Mouse (Mus musculus) c-Kit-positive CD71-positive TER-119-negative erythroid progenitor cells, embryonic 14.5 days (primary cell): Measurements from ENCODE around the gene Lix1.
"Not testable (repeated sequence)": the region's sequence is repeated elsewhere in the genome, so short reads cannot be mapped to it uniquely, and the experiment has no call there.

Source experiments
- DNase-seq: peaks from one replicate; pipeline ENCODE4 v3.0.0-alpha.2; 2013; ENCODE audit warnings: low read depth

The Lix1 gene

GRCm38 (mm10) chr17:17414206-17414605 lies 11.7 kb downstream of the Lix1 start:
- no peak for DNase-seq

DNA sequence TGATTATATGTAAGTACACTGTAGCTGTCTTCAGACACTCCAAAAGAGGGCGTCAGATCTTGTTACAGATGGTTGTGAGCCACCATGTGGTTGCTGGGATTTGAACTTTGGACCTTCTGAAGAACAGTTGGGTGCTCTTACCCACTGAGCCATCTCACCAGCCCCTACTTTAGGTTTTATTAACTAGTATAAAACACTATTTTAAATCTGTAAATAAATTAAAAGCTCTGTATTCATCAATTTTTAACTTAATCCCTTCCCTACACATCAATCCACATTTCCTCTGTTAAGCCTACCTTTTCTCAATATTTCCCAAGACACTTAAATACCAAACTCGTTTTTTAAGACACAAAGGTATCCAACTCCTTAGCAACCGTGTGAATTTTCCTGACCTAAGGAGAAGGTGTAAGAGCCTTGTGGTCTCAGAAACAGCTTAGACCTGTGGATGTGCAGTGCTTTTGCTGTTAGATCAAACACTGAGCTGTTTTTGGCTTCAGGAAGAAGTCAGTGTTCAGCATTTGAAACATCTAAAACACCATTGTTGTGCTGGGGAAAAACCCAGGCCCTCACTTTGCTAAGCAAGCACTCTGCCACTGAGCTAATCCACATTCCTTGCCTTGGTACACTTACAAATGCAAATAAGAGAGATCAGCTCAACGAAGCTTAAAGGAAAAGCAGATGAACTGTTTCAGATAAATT lies 22.3 kb downstream of the Lix1 start:
- no peak for DNase-seq

DNA sequence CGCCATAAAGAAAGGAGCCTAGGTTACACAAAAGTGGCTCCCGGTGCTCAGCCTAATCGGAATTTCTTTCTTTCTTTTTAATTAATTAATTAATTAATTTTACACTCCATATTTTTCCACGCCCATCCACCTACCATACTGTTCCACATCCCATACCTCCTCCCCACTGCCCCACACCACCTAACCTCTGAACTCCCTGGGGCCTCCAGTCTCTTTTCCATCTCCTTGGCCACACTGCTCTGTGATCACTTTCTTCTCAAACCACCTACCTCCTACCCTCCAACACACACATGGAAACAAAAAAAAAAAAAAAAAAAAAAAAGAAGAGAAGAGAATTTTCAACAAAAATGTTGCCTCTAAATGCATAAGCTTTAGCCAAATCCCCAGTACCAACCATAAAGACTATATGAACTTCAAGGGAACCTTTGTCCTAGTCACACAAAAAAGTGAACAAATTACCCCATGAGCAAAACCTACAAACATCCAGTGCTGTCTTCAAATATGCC lies 22.9 kb downstream of the Lix1 start:
- DNase-seq = no peak

GRCm38 (mm10) chr17:17425906-17426305 lies 23.4 kb downstream of the Lix1 start:
- no peak for DNase-seq

DNA sequence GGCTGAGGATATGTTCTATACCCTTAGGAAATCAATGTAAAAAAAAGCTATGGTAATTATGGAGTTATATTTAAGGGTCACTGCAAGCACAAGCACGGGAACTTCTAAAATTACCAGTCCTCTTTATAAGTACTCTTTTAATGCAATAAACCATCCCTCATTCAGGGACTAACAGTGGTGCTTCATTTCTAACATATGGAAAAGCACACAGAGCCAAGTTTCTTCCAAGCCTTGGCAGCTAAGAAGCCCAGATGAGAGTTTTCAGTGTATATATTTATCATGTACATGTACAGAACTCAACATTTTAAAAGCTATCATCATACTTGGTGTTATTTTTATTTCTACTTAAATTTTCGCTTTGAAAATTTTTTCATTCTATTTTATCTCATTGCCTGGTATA lies 26.4 kb downstream of the Lix1 start:
- DNase-seq = no peak

DNA sequence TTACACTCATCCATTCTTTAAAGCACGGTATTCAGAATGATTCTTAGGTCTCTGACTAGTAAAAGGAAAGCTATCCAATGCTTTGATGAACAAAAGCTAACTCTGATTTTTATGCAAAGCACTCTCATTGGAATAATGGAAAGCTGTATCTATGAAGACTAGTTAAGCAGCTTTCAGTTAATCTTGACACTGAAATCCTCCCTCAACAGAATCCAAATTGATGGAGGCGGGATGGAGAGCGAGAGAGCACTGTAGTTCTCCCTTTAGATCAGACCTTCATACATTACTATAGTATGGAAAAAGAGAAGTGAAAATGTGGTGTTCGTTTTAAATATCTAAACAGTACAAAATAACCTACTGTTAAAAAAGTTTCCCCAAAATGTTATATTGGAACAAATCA lies 31.2 kb downstream of the Lix1 start:
- no peak for DNase-seq

- no peak for DNase-seq
Measured at GRCm38 (mm10) chr17:17438576-17439191, 36.2 kb downstream of the Lix1 start.

DNA sequence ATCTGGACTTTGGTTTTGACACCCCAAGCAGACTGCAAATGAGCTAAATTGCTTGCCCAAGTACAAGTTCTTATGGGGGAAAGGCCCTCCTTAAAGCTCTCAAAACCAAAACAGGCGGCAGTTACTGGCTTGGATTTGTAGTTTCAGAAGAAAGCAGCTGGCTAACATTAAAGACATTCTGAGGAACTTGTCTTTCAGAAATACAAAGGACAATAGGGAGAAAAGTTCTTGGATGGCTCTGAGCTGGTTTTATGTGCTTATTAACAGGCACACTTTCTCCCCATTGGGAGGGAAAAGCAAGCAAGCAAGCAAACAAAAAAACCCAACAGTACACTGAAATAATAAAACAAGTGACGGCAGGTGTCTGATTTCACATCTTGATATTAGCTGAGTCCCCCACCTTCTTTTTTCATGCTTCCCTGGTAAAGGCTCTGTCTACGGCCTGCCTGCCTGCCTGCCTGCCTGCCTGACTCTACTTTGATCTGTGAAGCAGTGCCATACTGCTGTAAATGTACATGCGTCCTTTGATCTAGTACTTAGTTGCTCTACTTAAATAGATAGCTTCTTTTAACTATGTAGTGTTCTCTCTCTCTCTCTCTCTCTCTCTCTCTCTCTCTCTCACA lies 39.5 kb downstream of the Lix1 start:
- DNase-seq = no peak

DNA sequence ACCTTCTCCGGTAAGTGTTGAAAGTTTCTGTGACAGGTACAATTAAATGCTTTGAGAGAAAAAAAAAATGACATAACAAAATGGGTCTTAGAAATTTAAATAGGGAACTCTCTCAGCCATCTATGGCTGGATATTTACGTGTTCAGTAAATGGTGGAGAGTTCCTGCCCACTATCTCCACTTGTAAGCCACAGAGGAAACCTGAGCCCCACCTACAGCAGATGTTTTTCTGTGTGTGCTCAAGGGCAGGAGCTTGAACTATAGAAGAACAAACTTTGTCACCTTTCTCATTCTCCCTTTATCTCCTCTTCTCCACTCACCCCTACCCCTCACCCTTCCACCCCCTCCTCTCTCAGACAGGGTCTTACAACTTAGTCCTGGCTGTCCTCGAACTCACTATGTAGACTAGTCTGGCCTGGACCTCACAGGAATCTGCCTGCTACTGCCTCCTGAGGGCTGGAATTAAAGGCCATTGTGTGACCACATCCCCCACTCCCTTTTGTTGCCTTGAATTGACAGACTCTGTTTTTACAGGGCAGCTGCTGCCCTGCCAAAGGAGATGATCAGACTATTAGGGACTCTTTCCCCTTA lies 41.9 kb downstream of the Lix1 start:
- no peak for DNase-seq

GRCm38 (mm10) chr17:17446683-17447082 lies 44.2 kb downstream of the Lix1 start:
- DNase-seq = no peak

DNA sequence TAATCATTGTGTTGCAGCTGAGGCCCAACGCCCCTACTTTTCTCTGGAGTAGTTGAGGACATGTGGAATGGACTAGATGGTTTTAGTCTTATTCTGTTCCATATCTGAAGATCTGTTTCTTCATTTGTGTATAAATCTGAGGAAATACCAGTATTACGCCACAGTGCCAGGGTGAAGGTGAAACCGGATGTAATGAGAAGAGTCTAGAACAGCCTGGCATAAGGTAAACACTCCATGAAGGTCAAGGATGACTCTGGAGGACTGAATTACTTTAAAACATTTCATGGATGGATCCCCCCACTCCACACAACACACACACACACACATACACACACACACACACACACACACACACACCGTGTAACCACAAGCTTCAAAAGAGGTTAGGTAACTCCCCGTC lies 45.3 kb downstream of the Lix1 start:
- no peak for DNase-seq

GRCm38 (mm10) chr17:17448737-17449440 lies 46.4 kb downstream of the Lix1 start:
- DNase-seq = no peak

DNA sequence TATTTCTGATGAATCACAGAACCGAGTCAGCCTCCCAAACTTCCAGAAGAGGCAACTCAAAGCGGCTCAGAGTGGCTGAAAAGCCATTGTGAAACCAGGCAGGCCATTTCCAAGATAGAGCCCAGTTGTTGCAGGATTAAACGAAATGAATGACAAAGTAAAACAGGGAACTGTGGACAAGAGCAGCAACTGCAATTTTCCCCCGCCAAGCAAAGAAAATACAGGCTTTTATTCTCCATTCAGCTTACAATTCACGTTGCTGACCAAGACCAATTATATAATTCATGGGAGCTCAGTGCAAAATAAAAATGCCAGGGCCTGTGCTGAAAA lies 46.9 kb downstream of the Lix1 start:
- no peak for DNase-seq

GRCm38 (mm10) chr17:17451102-17451501 lies 48.6 kb downstream of the Lix1 start:
- DNase-seq = no peak

DNA sequence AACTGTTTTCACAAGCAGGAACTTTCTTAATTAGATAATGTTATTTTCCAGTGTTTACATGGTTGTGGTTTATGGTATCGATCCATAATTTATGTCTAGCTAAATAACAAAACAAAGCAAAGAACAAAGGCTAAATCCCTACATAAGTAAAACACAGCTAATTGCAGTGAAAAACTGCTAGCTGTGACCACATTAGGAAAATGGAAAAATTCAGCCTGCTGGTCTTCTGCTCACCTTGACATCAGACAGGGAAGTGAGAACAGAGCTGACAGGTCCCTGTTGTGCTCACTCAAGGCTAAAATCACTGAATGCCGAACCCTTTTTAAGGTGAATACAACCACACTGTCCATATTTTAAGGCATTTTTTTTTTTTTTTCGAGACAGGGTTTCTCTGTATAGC lies 50.1 kb downstream of the Lix1 start:
- no peak for DNase-seq

- no peak for DNase-seq
Measured at GRCm38 (mm10) chr17:17454573-17454972, 52.1 kb downstream of the Lix1 start.

- no peak for DNase-seq
Measured at GRCm38 (mm10) chr17:17485789-17486188, 83.3 kb downstream of the Lix1 start.

DNA sequence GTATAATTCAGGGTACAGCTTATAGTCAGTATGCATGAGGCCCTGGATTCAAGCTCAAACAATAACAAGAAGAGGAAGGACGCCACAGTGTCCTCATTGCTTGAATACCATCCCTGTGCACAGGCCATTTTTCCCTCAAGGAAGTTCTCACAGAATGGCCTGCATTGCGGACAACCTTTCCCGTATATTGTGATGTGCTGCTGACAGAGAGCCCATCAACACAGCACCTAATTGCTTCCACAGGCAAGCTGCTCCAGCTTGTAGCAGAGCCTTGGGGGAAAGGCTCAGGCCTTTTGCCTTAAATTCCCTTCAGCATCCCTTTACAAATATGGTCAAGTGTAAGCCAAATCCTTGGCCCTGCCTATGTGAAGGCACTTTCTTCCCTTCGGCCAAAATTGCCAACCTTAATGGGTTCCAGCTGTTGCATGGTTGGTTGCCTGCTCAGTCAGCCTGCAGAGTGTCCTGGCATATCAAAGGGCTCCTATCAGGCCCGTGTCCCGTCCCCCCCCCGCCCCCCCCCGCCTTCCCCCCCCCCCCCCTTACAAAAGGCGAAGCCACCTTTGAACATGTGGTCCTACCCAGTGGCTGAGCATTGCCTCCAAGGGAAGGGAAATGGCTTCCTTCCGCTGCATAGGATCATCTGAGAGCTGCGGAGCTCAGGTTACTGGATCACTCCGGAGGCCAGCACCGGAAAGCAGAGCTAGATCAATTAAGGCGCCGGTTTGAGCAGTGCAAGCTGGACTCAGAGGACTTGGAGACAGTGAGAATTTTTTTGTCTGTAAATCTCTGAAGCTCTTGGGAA lies 88.5 kb downstream of the Lix1 start:
- DNase-seq = no peak

DNA sequence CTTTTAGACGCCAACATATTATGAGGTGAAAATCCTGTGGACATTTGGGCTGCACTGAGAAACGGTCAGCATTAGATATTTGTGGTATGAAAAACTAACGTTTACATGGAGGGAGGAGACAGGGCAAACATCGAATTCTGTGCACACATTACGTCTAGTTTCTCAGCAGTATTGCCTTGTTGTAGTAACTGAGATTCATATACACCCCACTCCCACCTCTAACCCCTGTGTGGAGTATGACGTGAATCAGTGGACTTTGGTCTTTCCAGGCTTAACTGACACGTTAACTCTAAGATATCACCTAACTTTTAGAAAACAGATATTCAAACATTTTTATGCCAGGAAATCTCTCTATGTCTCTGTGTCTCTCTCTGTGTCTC lies 89.1 kb downstream of the Lix1 start:
- no peak for DNase-seq

DNA sequence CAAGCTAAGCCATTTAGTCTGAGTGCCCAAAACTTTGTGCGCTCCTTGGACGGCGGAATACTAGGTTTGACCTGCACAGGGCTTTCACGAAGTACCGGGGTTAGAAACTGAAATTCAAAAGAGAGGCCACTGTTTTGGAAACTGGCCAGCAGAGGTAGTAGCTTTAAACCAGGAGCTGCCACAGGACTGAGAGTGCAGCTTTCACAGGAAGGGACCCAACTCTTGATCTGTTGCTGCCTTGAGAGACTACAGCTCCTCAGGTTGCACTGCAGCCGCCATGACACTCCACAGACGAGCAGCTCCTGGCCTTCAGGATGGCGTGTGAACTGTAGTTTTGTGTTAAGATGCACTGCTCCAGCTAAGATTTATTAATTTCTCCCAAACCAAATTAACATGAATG lies 89.6 kb downstream of the Lix1 start:
- DNase-seq = no peak

DNA sequence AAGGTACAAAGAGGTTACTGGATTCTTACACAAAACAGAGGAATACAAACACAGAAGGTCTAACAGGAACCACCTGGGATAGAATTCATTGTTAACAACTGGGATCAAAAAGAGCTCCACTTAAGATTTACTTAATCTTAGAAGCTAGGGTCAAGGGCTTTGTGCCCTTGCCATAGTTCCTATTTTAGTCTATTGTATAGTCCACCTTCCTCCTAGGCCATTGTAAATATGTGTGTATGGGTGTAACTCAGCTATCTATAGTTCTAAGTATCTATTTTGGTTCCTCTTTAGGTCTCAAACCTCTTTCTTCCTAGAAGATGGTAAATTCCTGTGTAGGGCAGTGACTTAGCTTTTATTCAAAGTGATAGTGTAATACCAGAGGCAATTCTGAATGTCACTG lies 93.8 kb downstream of the Lix1 start:
- DNase-seq = not testable (repeated sequence)

GRCm38 (mm10) chr17:17496730-17497129 lies 94.3 kb downstream of the Lix1 start:
- no peak for DNase-seq
